Mouse (Mus musculus): ENCODE results near the gene Lrrc23.

GRCm38 (mm10) chr6:124790121-124790520 lies 10.6 kb upstream of the Lrrc23 start:
- no peak for TF ChIP-seq CTCF (IDR thresholded peaks at IDR 0.05; ENCODE audit: borderline replicate concordance, insufficient read depth, low read depth, low read length)
- TF ChIP-seq POLR2A (IDR thresholded peaks at IDR 0.05; ENCODE audit: borderline replicate concordance, insufficient read depth, low read length), result no peak

Data from cerebellum, adult 2 months (tissue).